Mouse (Mus musculus): ENCODE measurements around the gene Ccdc42. TPM values are rescaled to one million over a fixed set of nuclear protein-coding genes. Genes with fewer than 3 reads are reported as not detected.

The Ccdc42 gene
- polyA plus RNA-seq, 1 experiment from 2014 or later: 1.5 TPM

DNA sequence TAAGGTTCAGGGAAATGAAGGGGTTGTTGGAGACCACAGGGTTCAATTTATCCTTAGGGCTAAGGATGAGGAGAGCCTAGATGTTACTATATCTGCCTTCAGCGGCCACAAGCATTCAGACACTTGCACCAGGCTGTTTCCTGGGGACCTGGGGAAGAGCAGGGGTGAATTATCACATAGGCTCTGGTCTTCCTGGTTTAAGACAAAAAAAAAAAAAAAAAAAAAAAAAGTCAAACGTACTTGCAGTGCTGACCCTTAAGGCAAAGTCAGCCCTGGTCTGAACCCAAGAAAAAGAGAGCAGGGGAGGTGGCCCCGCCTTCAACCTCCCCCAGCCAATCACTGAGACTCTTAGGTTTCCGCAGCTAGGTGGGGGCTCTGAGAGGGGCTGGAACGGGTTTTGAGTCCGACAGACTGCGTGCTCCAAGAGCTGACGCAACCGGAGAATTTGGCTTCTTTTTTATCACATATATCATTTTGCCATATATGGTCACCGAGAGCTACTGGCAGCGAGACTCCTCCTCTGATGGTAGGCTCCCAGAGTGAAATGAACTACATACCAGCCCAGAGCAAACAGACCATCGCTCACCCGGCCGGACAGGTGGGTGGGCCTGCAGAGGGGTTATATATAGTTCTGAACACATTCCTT is 36.5 kb downstream of the Ccdc42 start:
- DNase-seq (ENCODE audit: low spot score, missing footprints) (peak; percentile 87), ATAC-seq (ENCODE audit: low FRiP score) (no peak)
- peak overlapping the region; percentile 20 for H3K4me3 ChIP-seq (ENCODE audit: low read depth, low read length)
- H3K9me3 ChIP-seq (ENCODE audit: control insufficient read depth, low read length): no peaks in the 10 kb centered on the region
- peak overlapping the region; percentile 60 for H3K4me2 ChIP-seq
- H3K9ac ChIP-seq (ENCODE audit: low read length): no peak overlapping the region
- no peaks in the 10 kb centered on the region for H3K27me3 ChIP-seq (ENCODE audit: control insufficient read depth, insufficient read depth, low read length)
- WGBS: 5% methylated on average over 14 of the region's 14 CpGs
- no peaks in the 10 kb centered on the region for H3K36me3 ChIP-seq (ENCODE audit: control insufficient read depth, insufficient read depth, low read length)
- H3K4me1 ChIP-seq (ENCODE audit: control insufficient read depth, insufficient read depth, low read length): peaks cover 2% of the 10 kb centered on the region; the same call in 1 of the 2 replicates
- no peak overlapping the region for H3K27ac ChIP-seq (ENCODE audit: low read depth, low read length)

DNA sequence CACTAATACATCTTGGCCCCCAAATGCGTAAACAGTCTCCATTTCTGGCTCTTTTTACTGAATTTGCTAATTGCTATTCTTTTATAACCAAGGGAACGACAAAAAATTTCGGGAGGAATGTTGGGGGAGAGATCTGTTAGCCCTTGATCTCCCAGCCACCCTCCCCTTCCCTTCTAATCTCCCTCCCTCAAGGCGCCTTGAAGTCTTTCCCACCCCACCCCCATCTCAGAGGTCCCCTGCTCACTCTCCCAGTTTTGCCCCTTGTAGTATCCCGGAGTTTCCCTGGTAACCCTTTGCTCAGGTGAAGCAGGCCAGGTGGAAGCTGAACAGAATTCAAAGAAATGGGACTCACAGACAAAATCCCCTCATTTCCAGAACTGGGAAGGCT is 37.0 kb downstream of the Ccdc42 start:
- peak overlapping the region; percentile 20 for H3K4me3 ChIP-seq (ENCODE audit: low read depth, low read length)
- peak; percentile 86 for DNase-seq (ENCODE audit: low spot score, missing footprints)
- H3K27ac ChIP-seq (ENCODE audit: low read depth, low read length): no peak overlapping the region
- H3K9me3 ChIP-seq (ENCODE audit: control insufficient read depth, low read length): no peaks in the 10 kb centered on the region
- ATAC-seq (ENCODE audit: low FRiP score): no peak
- H3K4me1 ChIP-seq (ENCODE audit: control insufficient read depth, insufficient read depth, low read length): peaks cover 2% of the 10 kb centered on the region; the same call in 1 of the 2 replicates
- H3K27me3 ChIP-seq (ENCODE audit: control insufficient read depth, insufficient read depth, low read length): no peaks in the 10 kb centered on the region
- no peaks in the 10 kb centered on the region for H3K36me3 ChIP-seq (ENCODE audit: control insufficient read depth, insufficient read depth, low read length)
- H3K4me2 ChIP-seq: peak overlapping the region; percentile 60
- 4% methylated on average over 5 of the region's 5 CpGs for WGBS
- H3K9ac ChIP-seq (ENCODE audit: low read length): no peak overlapping the region

DNA sequence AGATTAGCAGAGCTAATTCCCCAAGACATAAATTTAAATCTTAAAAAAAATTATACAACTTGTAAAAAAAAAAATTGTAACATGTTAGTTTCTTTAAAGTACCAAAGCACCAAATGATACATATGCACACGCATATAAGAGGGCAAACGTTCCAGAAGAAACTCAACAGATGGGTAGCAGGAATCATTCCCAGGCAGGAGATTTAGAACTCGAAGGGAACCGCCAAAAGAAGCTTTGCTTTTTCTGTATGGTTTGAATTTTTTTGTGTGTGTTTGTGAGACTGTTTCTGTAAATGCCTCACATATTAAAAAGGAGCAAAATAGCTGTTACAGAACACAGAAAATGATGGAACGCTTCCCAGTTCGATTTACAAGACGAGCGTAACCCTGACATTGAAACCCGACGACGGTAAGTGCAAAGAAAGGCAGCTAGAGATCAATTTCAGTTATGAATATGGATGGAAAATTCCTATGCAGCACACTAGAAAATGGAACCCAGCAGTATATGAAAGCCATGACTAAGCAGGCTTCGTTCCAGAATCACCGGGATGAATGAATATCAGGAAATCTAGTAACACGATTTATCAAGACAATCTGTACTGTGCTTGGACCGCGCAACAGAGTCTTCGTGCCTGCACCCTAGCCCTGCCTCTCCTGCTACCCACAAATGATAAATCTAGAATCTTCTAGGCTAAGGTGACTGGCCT is 44.9 kb downstream of the Ccdc42 start:
- Histone ChIP-seq H3K27me3 (ENCODE audit: control insufficient read depth, insufficient read depth, low read length) (no peaks in the 10 kb centered on the region), H3K36me3 (ENCODE audit: control insufficient read depth, insufficient read depth, low read length) (no peaks in the 10 kb centered on the region), H3K4me1 (ENCODE audit: control insufficient read depth, insufficient read depth, low read length) (no peaks in the 10 kb centered on the region), H3K4me3 (ENCODE audit: low read depth, low read length) (no peak overlapping the region), H3K9ac (ENCODE audit: low read length) (no peak overlapping the region), H3K27ac (ENCODE audit: low read depth, low read length) (no peak overlapping the region), H3K4me2 (no peak overlapping the region), H3K9me3 (ENCODE audit: control insufficient read depth, low read length) (no peaks in the 10 kb centered on the region)
- WGBS: 93% methylated on average over 17 of the region's 17 CpGs
- DNase-seq (ENCODE audit: low spot score, missing footprints) (no peak), ATAC-seq (ENCODE audit: low FRiP score) (no peak)

DNA sequence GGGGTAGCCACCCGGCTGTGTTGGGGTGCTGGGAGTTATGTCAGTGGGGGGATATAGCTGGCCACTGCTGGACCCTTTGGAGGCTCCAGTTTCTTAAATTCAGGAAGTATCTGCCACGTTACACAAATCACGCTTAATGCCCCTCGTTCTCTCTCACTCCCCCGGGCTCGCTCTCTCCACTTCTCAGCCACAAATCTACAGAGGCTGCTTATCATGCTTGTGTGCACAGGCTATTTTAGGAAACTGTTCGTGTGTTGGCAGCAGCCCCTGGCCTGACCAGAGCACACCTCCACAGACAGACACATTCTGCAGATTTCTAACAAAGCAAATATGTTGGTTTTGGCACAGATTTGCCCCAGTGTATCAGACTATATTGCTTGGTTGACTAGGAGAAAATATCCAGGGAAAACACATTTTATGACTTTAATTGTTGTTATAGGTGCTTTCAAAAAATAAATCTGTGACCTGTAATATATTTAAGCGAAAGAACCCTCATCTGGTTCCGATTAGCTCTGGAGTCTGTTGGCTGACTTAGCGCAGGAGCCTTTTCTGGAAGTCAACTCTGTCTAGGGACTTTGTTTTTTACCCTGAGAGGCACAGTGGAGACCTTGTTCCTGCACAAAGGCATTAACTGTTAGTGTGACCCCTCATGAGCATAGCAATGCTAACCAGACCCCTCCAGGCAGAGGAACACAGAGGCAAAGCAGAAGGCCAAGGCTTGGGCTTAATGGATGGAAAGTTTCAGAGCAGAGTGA is 51.2 kb downstream of the Ccdc42 start:
- H3K9ac ChIP-seq (ENCODE audit: low read length): no peak overlapping the region
- H3K4me3 ChIP-seq (ENCODE audit: low read depth, low read length): no peak overlapping the region
- H3K9me3 ChIP-seq (ENCODE audit: control insufficient read depth, low read length): no peaks in the 10 kb centered on the region
- ATAC-seq (ENCODE audit: low FRiP score) (no peak), DNase-seq (ENCODE audit: low spot score, missing footprints) (peak; percentile 81)
- whole genome bisulfite sequencing: 74% methylated on average over 10 of the region's 10 CpGs
- H3K27ac ChIP-seq (ENCODE audit: low read depth, low read length): no peak overlapping the region
- no peaks in the 10 kb centered on the region for H3K27me3 ChIP-seq (ENCODE audit: control insufficient read depth, insufficient read depth, low read length)
- no peak overlapping the region for H3K4me2 ChIP-seq
- no peaks in the 10 kb centered on the region for H3K36me3 ChIP-seq (ENCODE audit: control insufficient read depth, insufficient read depth, low read length)
- no peaks in the 10 kb centered on the region for H3K4me1 ChIP-seq (ENCODE audit: control insufficient read depth, insufficient read depth, low read length)

DNA sequence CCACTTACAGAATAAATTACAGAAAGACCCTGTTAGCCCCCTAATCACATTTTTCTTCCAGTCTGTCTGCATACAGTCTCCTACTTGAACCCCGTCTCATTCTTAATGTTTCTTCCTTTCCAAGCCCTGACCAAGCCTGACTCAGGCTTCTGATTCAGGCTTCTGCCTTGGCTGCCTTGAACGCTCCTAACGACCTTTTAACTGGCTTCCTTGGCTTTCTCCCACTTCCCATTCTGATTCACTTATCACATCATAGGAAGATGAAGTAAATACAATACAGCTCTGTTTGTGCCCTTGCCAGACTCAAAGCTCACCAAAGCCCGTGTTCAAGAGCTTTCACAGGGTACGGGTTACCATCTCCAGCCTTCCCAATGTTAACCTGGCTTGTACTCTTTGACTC is 54.5 kb downstream of the Ccdc42 start:
- 85% methylated on average over 5 of the region's 5 CpGs for WGBS
- Histone ChIP-seq H3K9ac (ENCODE audit: low read length) (no peak overlapping the region), H3K27ac (ENCODE audit: low read depth, low read length) (no peak overlapping the region), H3K4me3 (ENCODE audit: low read depth, low read length) (no peak overlapping the region), H3K36me3 (ENCODE audit: control insufficient read depth, insufficient read depth, low read length) (no peaks in the 10 kb centered on the region), H3K27me3 (ENCODE audit: control insufficient read depth, insufficient read depth, low read length) (no peaks in the 10 kb centered on the region), H3K4me2 (no peak overlapping the region), H3K4me1 (ENCODE audit: control insufficient read depth, insufficient read depth, low read length) (no peaks in the 10 kb centered on the region), H3K9me3 (ENCODE audit: control insufficient read depth, low read length) (no peaks in the 10 kb centered on the region)
- ATAC-seq (ENCODE audit: low FRiP score): no peak
- DNase-seq (ENCODE audit: low spot score, missing footprints): no peak

DNA sequence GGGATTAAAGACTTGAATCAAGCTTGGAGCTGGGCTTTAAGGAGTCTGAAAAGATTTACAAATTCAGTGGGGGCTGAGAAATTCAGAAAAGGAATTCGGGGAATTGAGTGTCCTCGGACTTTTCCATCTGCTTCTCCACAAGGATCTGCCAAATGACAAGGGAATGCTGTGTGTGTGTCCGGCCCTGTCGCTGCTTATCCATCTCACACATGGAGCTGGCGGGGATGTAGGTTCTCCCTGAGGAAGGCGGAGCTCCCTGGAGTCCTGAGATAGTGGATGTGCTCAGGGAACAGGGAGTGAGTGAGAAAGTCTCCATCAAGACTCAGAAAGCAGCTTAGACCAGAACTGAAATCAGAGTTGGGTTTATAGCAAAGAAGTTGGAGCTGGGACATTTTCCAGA is 58.0 kb downstream of the Ccdc42 start:
- no peaks in the 10 kb centered on the region for H3K27me3 ChIP-seq (ENCODE audit: control insufficient read depth, insufficient read depth, low read length)
- DNase-seq (ENCODE audit: low spot score, missing footprints) (peak; percentile 57), ATAC-seq (ENCODE audit: low FRiP score) (no peak)
- no peak overlapping the region for H3K4me3 ChIP-seq (ENCODE audit: low read depth, low read length)
- no peaks in the 10 kb centered on the region for H3K9me3 ChIP-seq (ENCODE audit: control insufficient read depth, low read length)
- H3K4me1 ChIP-seq (ENCODE audit: control insufficient read depth, insufficient read depth, low read length): no peaks in the 10 kb centered on the region
- WGBS: 50% methylated on average over 6 of the region's 6 CpGs
- no peaks in the 10 kb centered on the region for H3K36me3 ChIP-seq (ENCODE audit: control insufficient read depth, insufficient read depth, low read length)
- no peak overlapping the region for H3K9ac ChIP-seq (ENCODE audit: low read length)
- no peak overlapping the region for H3K4me2 ChIP-seq
- H3K27ac ChIP-seq (ENCODE audit: low read depth, low read length): no peak overlapping the region

Other genes with a start within 250 kb of the Ccdc42 start
- gene Ntn1, start 186.2 kb upstream of the Ccdc42 start, polyA plus RNA-seq (2014; fragmentation: Nextera tagmentation; extraction: Ambion mirVana): 10.0 and 10.2 TPM in 2 replicates
- 0.43 and 0.92 TPM in 2 replicates for gene Pik3r5, start 154.9 kb upstream of the Ccdc42 start, polyA plus RNA-seq (2014; fragmentation: Nextera tagmentation; extraction: Ambion mirVana)
- 0.98 and 1.3 TPM in 2 replicates for gene Pik3r6, start 84.0 kb upstream of the Ccdc42 start, polyA plus RNA-seq (2014; fragmentation: Nextera tagmentation; extraction: Ambion mirVana)
- not detected in 2 replicates for gene Mfsd6l, start 30.8 kb upstream of the Ccdc42 start, polyA plus RNA-seq (2014; fragmentation: Nextera tagmentation; extraction: Ambion mirVana)
- 139 and 141 TPM in 2 replicates for gene Myh10, start 104.5 kb downstream of the Ccdc42 start, polyA plus RNA-seq (2014; fragmentation: Nextera tagmentation; extraction: Ambion mirVana)

Measured in midbrain, embryonic 11.5 days (tissue).